Mouse (Mus musculus) C2C12 (cell line): ENCODE results near the gene Xab2.

ENCODE experiments used
- CEBPB ChIP-seq: IDR thresholded peaks from one replicate; pipeline ENCODE4 v1.6.1; 2011; ENCODE audit warnings: low read depth, mild to moderate bottlenecking, control low read depth, moderate library complexity
- CTCF ChIP-seq: IDR thresholded peaks from one replicate; pipeline ENCODE4 v1.5.1; 2011; ENCODE audit not compliant: control insufficient read depth, insufficient read depth, insufficient read length
- FOSL1 ChIP-seq: IDR thresholded peaks from one replicate; pipeline ENCODE4 v1.8.0; 2011; ENCODE audit warnings: mild to moderate bottlenecking, low read length; ENCODE audit not compliant: poor library complexity, insufficient read depth, severe bottlenecking
- MAX ChIP-seq: IDR thresholded peaks from one replicate; pipeline ENCODE4 v1.6.1; 2011; ENCODE audit warnings: mild to moderate bottlenecking, control low read depth
- MYOD1 ChIP-seq: IDR thresholded peaks from one replicate; pipeline ENCODE4 v1.6.1; 2011; ENCODE audit warnings: low read depth; ENCODE audit not compliant: control insufficient read depth, insufficient read length
- MYOG ChIP-seq: IDR thresholded peaks from one replicate; pipeline ENCODE4 v1.6.1; 2011; ENCODE audit not compliant: control insufficient read depth, insufficient read length; ENCODE audit errors: extremely low read depth
- USF1 ChIP-seq: IDR thresholded peaks from one replicate; pipeline ENCODE4 v1.6.1; 2011; ENCODE audit warnings: low read depth, mild to moderate bottlenecking, control low read depth, moderate library complexity

DNA sequence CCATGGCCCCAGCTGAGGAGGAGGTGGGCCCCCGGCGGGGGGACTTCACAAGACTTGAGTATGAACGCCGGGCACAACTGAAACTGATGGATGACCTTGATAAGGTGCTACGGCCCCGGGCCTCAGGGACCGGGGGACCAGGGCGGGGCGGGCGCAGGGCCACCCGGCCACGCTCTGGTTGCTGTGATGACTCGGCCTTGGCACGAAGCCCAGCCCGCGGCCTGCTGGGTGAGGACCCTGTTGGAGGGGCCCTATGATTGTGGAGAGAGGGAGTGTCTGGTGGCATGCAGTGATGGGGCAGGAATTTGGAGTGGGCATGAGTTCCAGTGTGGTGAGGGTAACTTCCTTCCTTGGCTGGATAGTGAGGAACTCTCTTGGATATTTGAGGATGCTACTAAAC lies 14.5 kb downstream of the Xab2 start:
- TF ChIP-seq CTCF (no peak), USF1 (no peak), MYOD1 (no peak), FOSL1 (no peak), MYOG (no peak), CEBPB (no peak), MAX (no peak)
